Mouse (Mus musculus): ENCODE measurements at regions not wholly inside any gene's neighbourhood (a gene's known extent, or its start where the extent isn't known, plus 50 kb on each side); places are given as distances from the start of the nearest gene placed in this dataset.

DNA sequence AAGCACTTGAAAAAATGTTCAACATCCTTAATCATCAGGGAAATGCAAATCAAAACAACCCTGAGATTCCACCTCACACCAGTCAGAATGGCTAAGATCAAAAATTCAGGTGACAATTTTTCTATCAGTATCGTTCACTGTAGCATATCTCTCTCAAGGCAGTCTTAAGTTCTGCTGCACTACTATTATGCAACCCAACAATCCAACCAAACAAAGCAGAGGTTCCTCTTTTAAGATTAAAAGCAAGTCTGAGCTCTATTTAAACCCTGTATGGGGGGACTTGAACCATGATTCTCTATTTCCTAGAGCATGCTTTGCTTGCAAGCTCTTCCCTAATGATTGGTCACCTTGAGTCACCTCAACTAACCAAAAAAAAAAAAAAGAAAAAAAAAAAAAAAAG lies 59.6 kb upstream of the Mef2c start:
- Histone ChIP-seq H3K27me3 (ENCODE audit: control insufficient read depth, insufficient read depth, low read length) (no peaks in the 10 kb centered on the region), H3K27ac (ENCODE audit: control insufficient read depth, insufficient read depth, low read length) (no peak overlapping the region), H3K4me3 (ENCODE audit: control insufficient read depth, insufficient read depth, low read length) (no peak overlapping the region), H3K4me1 (replicated peaks; ENCODE audit: control insufficient read depth, insufficient read depth, low read length) (no peaks in the 10 kb centered on the region), H3K36me3 (ENCODE audit: control insufficient read depth, insufficient read depth, low read length) (no peaks in the 10 kb centered on the region)
- WGBS = 90% methylated on average over 1 of the region's 1 CpGs
- no peak for DNase-seq
- no peak for TF ChIP-seq POLR2A (IDR thresholded peaks at IDR 0.05; ENCODE audit: control insufficient read depth, extremely low read depth, insufficient read depth, low read length, poor library complexity)

DNA sequence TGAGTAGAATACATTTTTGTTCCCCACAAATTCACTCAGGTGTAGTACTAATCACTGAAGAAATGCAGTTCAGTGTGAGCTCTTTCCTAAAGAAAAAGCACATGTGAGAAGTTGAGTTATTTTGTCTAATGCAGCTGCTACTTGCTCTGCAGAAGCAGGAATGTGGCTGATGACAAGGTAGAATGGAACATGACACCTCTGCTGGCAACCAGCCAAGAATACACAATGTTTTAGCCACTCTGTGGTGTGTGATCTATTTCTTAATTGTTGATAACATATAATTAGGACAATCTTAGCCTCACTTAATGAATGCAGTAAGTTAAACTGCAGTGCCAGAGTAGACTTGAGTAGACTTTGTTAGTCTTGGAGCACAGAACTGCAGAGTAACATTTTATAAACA lies 53.0 kb upstream of the Mef2c start:
- Histone ChIP-seq H3K4me1 (replicated peaks; ENCODE audit: control insufficient read depth, insufficient read depth, low read length) (no peaks in the 10 kb centered on the region), H3K27ac (ENCODE audit: control insufficient read depth, insufficient read depth, low read length) (no peak overlapping the region), H3K4me3 (ENCODE audit: control insufficient read depth, insufficient read depth, low read length) (no peak overlapping the region), H3K36me3 (ENCODE audit: control insufficient read depth, insufficient read depth, low read length) (no peaks in the 10 kb centered on the region), H3K27me3 (ENCODE audit: control insufficient read depth, insufficient read depth, low read length) (no peaks in the 10 kb centered on the region)
- no peak for DNase-seq
- TF ChIP-seq CTCF (IDR thresholded peaks at IDR 0.05; ENCODE audit: borderline replicate concordance, control insufficient read depth, extremely low read depth, insufficient read depth, low read length, poor library complexity) = no peak

DNA sequence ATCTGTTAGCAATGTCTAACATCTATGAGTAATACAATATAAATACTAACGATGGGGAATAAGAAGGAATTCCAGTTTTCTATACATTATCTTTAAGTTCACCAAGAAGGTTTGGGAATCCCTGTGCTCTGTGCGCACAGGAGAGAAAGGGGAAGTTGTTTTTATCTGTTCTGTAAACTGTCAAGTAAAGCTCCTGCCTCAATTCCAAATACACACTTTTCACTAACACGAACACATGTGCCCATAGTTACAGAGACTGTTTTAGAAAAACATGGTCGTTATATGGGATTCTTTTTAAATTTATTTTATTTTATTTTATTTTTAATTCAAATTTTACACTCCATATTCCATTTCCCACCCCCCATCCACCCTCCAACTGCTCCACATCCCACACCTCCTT lies 50.8 kb upstream of the Mef2c start:
- no peaks in the 10 kb centered on the region for H3K27me3 ChIP-seq (ENCODE audit: control insufficient read depth, insufficient read depth, low read length)
- no peak overlapping the region for H3K4me3 ChIP-seq (ENCODE audit: control insufficient read depth, insufficient read depth, low read length)
- H3K36me3 ChIP-seq (ENCODE audit: control insufficient read depth, insufficient read depth, low read length) = no peaks in the 10 kb centered on the region
- peaks cover 1% of the 10 kb centered on the region; the same call in 1 of the 2 replicates for H3K4me1 ChIP-seq (replicated peaks; ENCODE audit: control insufficient read depth, insufficient read depth, low read length)
- WGBS = 67% methylated on average over 4 of the region's 4 CpGs
- DNase-seq = no peak
- H3K27ac ChIP-seq (ENCODE audit: control insufficient read depth, insufficient read depth, low read length) = no peak overlapping the region
- TF ChIP-seq CTCF (IDR thresholded peaks at IDR 0.05; ENCODE audit: borderline replicate concordance, control insufficient read depth, extremely low read depth, insufficient read depth, low read length, poor library complexity) = no peak
- TF ChIP-seq POLR2A (IDR thresholded peaks at IDR 0.05; ENCODE audit: control insufficient read depth, extremely low read depth, insufficient read depth, low read length, poor library complexity) = no peak

All from thymus, adult 2 months (tissue).